8 mouse cellular contexts compared by ENCODE assay signal in genomic region chr4:63494401-63494966, GRCm38 (mm10). TPM values are rescaled to one million over a fixed set of nuclear protein-coding genes. Genes with fewer than 3 reads are reported as not detected.
DNase-seq lines count a peak whose midpoint lies in the region; ATAC-seq and TF ChIP-seq lines count a peak whose summit lies in the region.

No protein-coding gene starts in this region.

- no peak for TF ChIP-seq CTCF in lung, adult 2 months (IDR thresholded peaks at IDR 0.05; ENCODE audit: insufficient read depth, low read length)
- TF ChIP-seq CTCF in cortical plate, adult 2 months (IDR thresholded peaks at IDR 0.05; ENCODE audit: extremely low read depth, insufficient read depth, low read length) = no peak

- peak overlapping the region; percentile 88 for H3K4me2 ChIP-seq in hindbrain, embryonic 13.5 days
- peak overlapping the region; percentile 91 for H3K4me2 ChIP-seq in midbrain, embryonic 16.5 days (ENCODE audit: low read length)

- peaks cover 21% of the 10 kb centered on the region for H3K27me3 ChIP-seq in hindbrain, embryonic 13.5 days
- H3K27me3 ChIP-seq in midbrain, embryonic 16.5 days (ENCODE audit: control insufficient read depth, insufficient read depth, low read depth, low read length) = no peaks in the 10 kb centered on the region; the same call in 1 of the 2 replicates

- peak overlapping the region; percentile 59 for H3K4me3 ChIP-seq in lung, adult 2 months (replicated peaks; ENCODE audit: extremely low read depth, low read depth, low read length)
- H3K4me3 ChIP-seq in cortical plate, adult 2 months (ENCODE audit: insufficient read depth, low read length) = peak overlapping the region; percentile 16
- peak overlapping the region; percentile 67 for H3K4me3 ChIP-seq in hindbrain, embryonic 13.5 days
- peak overlapping the region; percentile 72 for H3K4me3 ChIP-seq in midbrain, embryonic 16.5 days (ENCODE audit: low read depth, low read length)

- TF ChIP-seq POLR2A in lung, adult 2 months (IDR thresholded peaks at IDR 0.05; ENCODE audit: borderline replicate concordance, extremely low read depth, low read depth, low read length) = no peak
- TF ChIP-seq POLR2A in cortical plate, adult 2 months (IDR thresholded peaks at IDR 0.05; ENCODE audit: extremely low read depth, insufficient read depth, low read length) = no peak

- peak; percentile 19 for ATAC-seq in hindbrain, embryonic 13.5 days (ENCODE audit: low FRiP score)
- peak; percentile 5; the same call in 1 of the 2 replicates for ATAC-seq in midbrain, embryonic 16.5 days

- H3K36me3 ChIP-seq in hindbrain, embryonic 13.5 days = no peaks in the 10 kb centered on the region
- no peaks in the 10 kb centered on the region for H3K36me3 ChIP-seq in midbrain, embryonic 16.5 days (ENCODE audit: control insufficient read depth, insufficient read depth, low read length)

- peaks cover 9% of the 10 kb centered on the region for H3K4me1 ChIP-seq in lung, adult 2 months (ENCODE audit: control insufficient read depth, insufficient read depth, low read length)
- H3K4me1 ChIP-seq in cortical plate, adult 2 months (ENCODE audit: control insufficient read depth, insufficient read depth, low read length) = peaks cover 1% of the 10 kb centered on the region; the same call in 1 of the 2 replicates
- peaks cover 56% of the 10 kb centered on the region for H3K4me1 ChIP-seq in hindbrain, embryonic 13.5 days (replicated peaks)
- peaks cover 22% of the 10 kb centered on the region for H3K4me1 ChIP-seq in midbrain, embryonic 16.5 days (ENCODE audit: control insufficient read depth, insufficient read depth, low read length)

- intact Hi-C loops in left cerebral cortex, postnatal 10 days (cut with DNase I) = no loop called here

- H3K9me3 ChIP-seq in hindbrain, embryonic 13.5 days = no peaks in the 10 kb centered on the region
- no peaks in the 10 kb centered on the region for H3K9me3 ChIP-seq in midbrain, embryonic 16.5 days (replicated peaks; ENCODE audit: control insufficient read depth, low read length, poor library complexity, severe bottlenecking)

- no peak overlapping the region; the same call in 1 of the 2 replicates for H3K27ac ChIP-seq in cortical plate, adult 2 months (ENCODE audit: insufficient read depth, low read length)
- H3K27ac ChIP-seq in hindbrain, embryonic 13.5 days = peak overlapping the region; percentile 8; the same call in 1 of the 2 replicates
- no peak overlapping the region for H3K27ac ChIP-seq in midbrain, embryonic 16.5 days (ENCODE audit: low read length)

- H3K9ac ChIP-seq in hindbrain, embryonic 13.5 days = peak overlapping the region; percentile 76
- H3K9ac ChIP-seq in midbrain, embryonic 16.5 days (ENCODE audit: low read depth, low read length) = peak overlapping the region; percentile 67

- 4% methylated on average over 43 of the region's 43 CpGs for WGBS in lung, adult 2 months
- WGBS in hindbrain, embryonic 13.5 days = 4% methylated on average over 43 of the region's 43 CpGs
- WGBS in midbrain, embryonic 16.5 days = 3% methylated on average over 43 of the region's 43 CpGs

- DNase-seq in lung, adult 2 months = peak; percentile 42
- DNase-seq in lung, postnatal 4 days = no peak
- no peak for DNase-seq in thymus, adult 18-20 months
- no peak for DNase-seq in layer of hippocampus, postnatal 36 days
- DNase-seq in left cerebral cortex, postnatal 10 days (ENCODE audit: extremely low spot score in 1 of 2, low spot score in 2 of 2) = no peak

RNA-seq across cellular contexts. Expression of gene Whrn, which starts 1.3 kb away (rescaled TPM):
- polyA plus RNA-seq in lung, adult 2 months (2012; rRNA removed) = 6.4 and 7.8 TPM in 2 replicates
- polyA plus RNA-seq in cortical plate, adult 2 months (2012; rRNA removed) = 56.2 and 57.5 TPM in 2 replicates
- polyA plus RNA-seq in hindbrain, embryonic 13.5 days (2015; fragmentation: Nextera tagmentation; extraction: Ambion mirVana) = 5.3 and 5.6 TPM in 2 replicates
- polyA plus RNA-seq in midbrain, embryonic 16.5 days (2015; fragmentation: Nextera tagmentation; extraction: Ambion mirVana) = 4.5 and 4.9 TPM in 2 replicates
- 10 to 100 TPM; 18.8 to 22.3 TPM for total RNA-seq in layer of hippocampus, postnatal 36 days (2021)
- 10 to 100 TPM; 41.7 to 45.8 TPM for total RNA-seq in left cerebral cortex, postnatal 10 days (2021)

RNA-seq across cellular contexts. Expression of gene Atp6v1g1, which starts 50.1 kb away (rescaled TPM):
- 48.3 and 56.6 TPM in 2 replicates for polyA plus RNA-seq in lung, adult 2 months (2012; rRNA removed)
- 123 and 124 TPM in 2 replicates for polyA plus RNA-seq in cortical plate, adult 2 months (2012; rRNA removed)
- 464 and 480 TPM in 2 replicates for polyA plus RNA-seq in hindbrain, embryonic 13.5 days (2015; fragmentation: Nextera tagmentation; extraction: Ambion mirVana)
- 414 and 443 TPM in 2 replicates for polyA plus RNA-seq in midbrain, embryonic 16.5 days (2015; fragmentation: Nextera tagmentation; extraction: Ambion mirVana)
- total RNA-seq in layer of hippocampus, postnatal 36 days (2021) = 100 to 1,000 TPM; 124 to 125 TPM
- total RNA-seq in left cerebral cortex, postnatal 10 days (2021) = 100 to 1,000 TPM; 132 to 141 TPM

Comparison
In these comparisons a context has a peak if more than half of its experiments do, and no peak if none do; other contexts are left out.
1. H3K4me3 ChIP-seq: peak in every context shown above with its lines; median percentile 72 in midbrain, embryonic 16.5 days; 67 in hindbrain, embryonic 13.5 days; 59 in lung, adult 2 months; 16 in cortical plate, adult 2 months.